Mouse (Mus musculus) heart, embryonic 14.5 days (tissue): ENCODE results near the gene Ndst2. TPM values are rescaled to one million over a fixed set of nuclear protein-coding genes. Genes with fewer than 3 reads are reported as not detected.

Source experiments
- microRNA-seq: library from miRNA; unstranded; fragments of <30 nt; microRNA quantifications from one replicate; pipeline ENCODE4, GENCODE M21; 2016
- polyA plus RNA-seq: library from polyadenylated mRNA; unstranded; fragments of >200 nt; fragmentation: Nextera tagmentation; extraction: Ambion mirVana; gene quantifications from 2 replicates; pipeline ENCODE4 v1.2.1, GENCODE M21; 2014

Ndst2 gene
- polyA plus RNA-seq, 1 experiment from 2014 or later = 20.9 TPM

Small RNAs within 50 kb of the gene (microRNA-seq; reads per million reads assigned to microRNA genes)
- 1.7 reads per million for gene Mir6946

Other genes with a start within 250 kb of the Ndst2 start
- 0.67 and 0.88 TPM in 2 replicates for gene Mss51, start 237.7 kb downstream of the Ndst2 start, polyA plus RNA-seq
- gene Ppp3cb, start 188.0 kb downstream of the Ndst2 start, polyA plus RNA-seq = 44.2 and 46.2 TPM in 2 replicates
- gene Usp54, start 93.5 kb downstream of the Ndst2 start, polyA plus RNA-seq = 5.5 and 6.1 TPM in 2 replicates
- gene Myoz1, start 78.0 kb downstream of the Ndst2 start, polyA plus RNA-seq = 18.5 and 20.2 TPM in 2 replicates
- 153 and 172 TPM in 2 replicates for gene Synpo2l, start 66.2 kb downstream of the Ndst2 start, polyA plus RNA-seq
- 69.2 and 75.7 TPM in 2 replicates for gene Sec24c, start 60.3 kb downstream of the Ndst2 start, polyA plus RNA-seq
- 16.5 and 17.8 TPM in 2 replicates for gene Fut11, start 39.6 kb downstream of the Ndst2 start, polyA plus RNA-seq
- 216 and 225 TPM in 2 replicates for gene Chchd1, start 31.6 kb downstream of the Ndst2 start, polyA plus RNA-seq
- 21.7 and 25.4 TPM in 2 replicates for gene Zswim8, start 27.0 kb downstream of the Ndst2 start, polyA plus RNA-seq
- gene Camk2g, start 59.5 kb upstream of the Ndst2 start, polyA plus RNA-seq = 64.0 and 72.1 TPM in 2 replicates
- gene Plau, start 102.1 kb upstream of the Ndst2 start, polyA plus RNA-seq = 1.5 and 1.7 TPM in 2 replicates
- 100.0 and 113 TPM in 2 replicates for gene Vcl, start 194.8 kb upstream of the Ndst2 start, polyA plus RNA-seq